Mouse (Mus musculus) ovary, adult 2 months (tissue): ENCODE data around the gene Olfr938. TPM values are rescaled to one million over a fixed set of nuclear protein-coding genes. Genes with fewer than 3 reads are reported as not detected.

ENCODE experiments used
- polyA plus RNA-seq: library from polyadenylated mRNA; depleted of rRNA; stranded (reverse); fragments of >200 nt; gene quantifications from 2 replicates; pipeline ENCODE4 v1.2.3, GENCODE M21; 2012; rRNA removed

Olfr938 gene
- not detected in 2 replicates for polyA plus RNA-seq

GRCm38 (mm10) chr9:39078787-39079186 is at the start of gene Olfr938:
Gene Olfr938 (minus strand): TSS chr9:39078887.

GRCm38 (mm10) chr9:39127831-39128230 is 49.1 kb upstream of the Olfr938 start, which contains the start of gene Olfr27:
Gene Olfr27 (plus strand): TSS chr9:39128131.

GRCm38 (mm10) chr9:39064851-39065250 is 13.8 kb downstream of the Olfr938 start, which contains the start of gene Olfr937:
Gene Olfr937 (minus strand): TSS chr9:39064951.

Other genes with a start within 250 kb of the Olfr938 start
- gene Olfr924, start 234.4 kb downstream of the Olfr938 start, polyA plus RNA-seq: not detected in 2 replicates
- not detected in 2 replicates for gene Olfr26, start 223.8 kb downstream of the Olfr938 start, polyA plus RNA-seq
- not detected in 2 replicates for gene Olfr926, start 201.8 kb downstream of the Olfr938 start, polyA plus RNA-seq
- not detected in 2 replicates for gene Olfr930, start 149.1 kb downstream of the Olfr938 start, polyA plus RNA-seq
- not detected in 2 replicates for gene Olfr933, start 106.6 kb downstream of the Olfr938 start, polyA plus RNA-seq
- not detected in 2 replicates for gene Olfr934, start 90.6 kb downstream of the Olfr938 start, polyA plus RNA-seq
- not detected in 2 replicates for gene Olfr935, start 79.2 kb downstream of the Olfr938 start, polyA plus RNA-seq
- gene Olfr146, start 55.5 kb downstream of the Olfr938 start, polyA plus RNA-seq: not detected in 2 replicates
- gene Olfr937, start 13.9 kb downstream of the Olfr938 start, polyA plus RNA-seq: not detected in 2 replicates
- not detected in 2 replicates for gene Olfr27, start 49.2 kb upstream of the Olfr938 start, polyA plus RNA-seq
- not detected in 2 replicates for gene Olfr943, start 87.4 kb upstream of the Olfr938 start, polyA plus RNA-seq
- gene Olfr944, start 123.0 kb upstream of the Olfr938 start, polyA plus RNA-seq: not detected in 2 replicates
- not detected in 2 replicates for gene Olfr1537, start 171.1 kb upstream of the Olfr938 start, polyA plus RNA-seq
- not detected in 2 replicates for gene Olfr945, start 197.9 kb upstream of the Olfr938 start, polyA plus RNA-seq
- gene Olfr948, start 247.2 kb upstream of the Olfr938 start, polyA plus RNA-seq: not detected in 2 replicates